Mouse (Mus musculus): ENCODE data around the gene Dock8. TPM values are rescaled to one million over a fixed set of nuclear protein-coding genes. Genes with fewer than 3 reads are reported as not detected.

Gene Dock8
- total and polyA plus RNA-seq, 3 experiments: 16.1 to 30.1 TPM; not detected in 1

DNA sequence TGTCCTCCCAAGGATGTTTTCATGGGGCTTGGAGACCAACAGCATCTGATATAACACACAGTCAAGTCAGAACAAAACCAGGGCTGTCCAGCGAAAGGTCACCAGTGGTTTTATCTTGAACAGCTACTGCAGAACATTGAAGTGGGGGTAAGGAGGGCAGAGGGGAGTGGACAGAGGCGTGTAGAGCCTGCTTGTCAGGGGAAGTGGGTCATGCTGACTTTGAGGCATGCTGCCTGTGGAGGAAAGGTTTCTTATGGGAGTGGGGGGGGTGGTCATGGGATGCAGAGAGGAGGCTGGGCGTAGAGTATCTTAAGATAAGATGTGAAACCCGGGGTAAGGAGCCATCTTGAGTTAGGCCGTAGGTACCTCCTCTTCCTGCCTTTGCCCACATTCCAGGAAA lies 37.5 kb downstream of the Dock8 start:
- Histone ChIP-seq H3K27ac (ENCODE audit: control insufficient read depth, low read depth, low read length) (no peak overlapping the region), H3K9me3 (replicated peaks; ENCODE audit: insufficient read depth, low read length) (no peaks in the 10 kb centered on the region), H3K27me3 (ENCODE audit: control insufficient read depth in 1 of 2, insufficient read depth in 2 of 2, low read length in 2 of 2) (no peaks in the 10 kb centered on the region), H3K79me2 (ENCODE audit: control insufficient read depth, insufficient read depth, low read length, poor library complexity) (no peaks in the 10 kb centered on the region), H3K36me3 (ENCODE audit: control insufficient read depth in 1 of 2, insufficient read depth in 2 of 2, low read length in 2 of 2) (no peaks in the 10 kb centered on the region), H3K4me3 (ENCODE audit: control insufficient read depth in 1 of 2, insufficient read depth in 1 of 2, low read depth in 2 of 2, low read length in 2 of 2) (no peak overlapping the region), H3K4me1 (ENCODE audit: control insufficient read depth in 1 of 2, insufficient read depth in 2 of 2, low read length in 2 of 2) (no peaks in the 10 kb centered on the region), H3K9ac (ENCODE audit: control insufficient read depth, low read depth, low read length, poor library complexity, severe bottlenecking) (no peak overlapping the region)
- no peak for TF ChIP-seq SMC3 (IDR thresholded peaks at IDR 0.05; ENCODE audit: low read depth, low read length)
- no peak for TF ChIP-seq CHD2 (IDR thresholded peaks at IDR 0.05; ENCODE audit: low read length)
- TF ChIP-seq ZMIZ1 (IDR thresholded peaks at IDR 0.05; ENCODE audit: low read depth, low read length): no peak
- no peak for TF ChIP-seq MXI1 (IDR thresholded peaks at IDR 0.05; ENCODE audit: low read depth, low read length)
- no peak for TF ChIP-seq CTCF (IDR thresholded peaks at IDR 0.05 in 2 of 3, conservative IDR thresholded peaks at IDR 0.05 in 1 of 3; ENCODE audit: control insufficient read depth in 1 of 3, insufficient read depth in 1 of 3, low read depth in 2 of 3, low read length in 3 of 3, poor library complexity in 1 of 3, severe bottlenecking in 1 of 3)
- TF ChIP-seq CHD1 (IDR thresholded peaks at IDR 0.05; ENCODE audit: low read depth, low read length): no peak
- no peak for TF ChIP-seq GATA1 (IDR thresholded peaks at IDR 0.05; ENCODE audit: low read depth, low read length)
- no peak for TF ChIP-seq NELFE (IDR thresholded peaks at IDR 0.05; ENCODE audit: low read depth, low read length)
- TF ChIP-seq MYC (IDR thresholded peaks at IDR 0.05; ENCODE audit: low read depth, low read length): no peak
- DNase-seq (ENCODE audit: low read depth, low spot score): no peak

DNA sequence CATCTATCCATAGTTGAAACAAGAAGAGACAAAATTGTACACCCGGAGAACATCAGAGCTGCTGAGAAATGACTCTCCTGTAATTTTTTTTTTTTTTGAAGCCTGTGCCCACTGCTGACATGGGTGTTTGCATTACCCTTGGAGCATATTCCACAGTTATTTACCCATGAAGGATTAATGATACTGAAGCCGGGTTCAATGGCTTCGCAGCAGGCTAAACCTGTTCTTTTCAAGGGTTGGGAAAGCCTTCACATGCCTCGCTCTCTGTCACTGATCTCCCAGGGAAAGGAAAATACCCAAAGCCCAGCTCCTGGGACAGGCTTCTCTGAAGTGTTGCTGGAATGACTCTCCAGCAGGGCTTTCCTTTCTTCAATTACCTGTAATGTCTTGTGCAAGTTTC lies 37.9 kb downstream of the Dock8 start:
- Histone ChIP-seq H3K4me3 (ENCODE audit: control insufficient read depth in 1 of 2, insufficient read depth in 1 of 2, low read depth in 2 of 2, low read length in 2 of 2) (no peak overlapping the region), H3K9me3 (replicated peaks; ENCODE audit: insufficient read depth, low read length) (no peaks in the 10 kb centered on the region), H3K36me3 (ENCODE audit: control insufficient read depth in 1 of 2, insufficient read depth in 2 of 2, low read length in 2 of 2) (no peaks in the 10 kb centered on the region), H3K4me1 (ENCODE audit: control insufficient read depth in 1 of 2, insufficient read depth in 2 of 2, low read length in 2 of 2) (no peaks in the 10 kb centered on the region), H3K27ac (ENCODE audit: control insufficient read depth, low read depth, low read length) (no peak overlapping the region), H3K9ac (ENCODE audit: control insufficient read depth, low read depth, low read length, poor library complexity, severe bottlenecking) (no peak overlapping the region), H3K79me2 (ENCODE audit: control insufficient read depth, insufficient read depth, low read length, poor library complexity) (no peaks in the 10 kb centered on the region), H3K27me3 (ENCODE audit: control insufficient read depth in 1 of 2, insufficient read depth in 2 of 2, low read length in 2 of 2) (no peaks in the 10 kb centered on the region)
- no peak for TF ChIP-seq CHD1 (IDR thresholded peaks at IDR 0.05; ENCODE audit: low read depth, low read length)
- no peak for DNase-seq (ENCODE audit: low read depth, low spot score)

DNA sequence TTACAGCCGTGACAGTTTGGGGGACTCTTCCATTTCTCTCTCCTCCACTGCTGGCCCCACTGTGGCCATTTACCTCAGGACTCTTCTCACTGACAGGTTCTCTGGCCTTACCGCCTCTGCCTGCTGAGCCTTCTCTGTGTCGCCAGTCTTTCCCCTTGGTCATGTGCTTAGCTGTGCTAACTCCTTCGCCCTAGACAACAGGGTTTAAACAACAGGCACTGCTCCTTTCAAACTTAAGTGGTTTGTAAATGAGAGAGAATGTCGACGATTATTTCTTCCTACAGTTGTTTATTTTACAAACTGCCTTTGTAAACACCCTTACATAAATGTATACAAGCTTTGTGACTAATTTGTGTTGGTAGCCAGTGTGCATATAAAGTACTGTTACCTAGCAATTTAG lies 39.0 kb downstream of the Dock8 start:
- no peaks in the 10 kb centered on the region for H3K27me3 ChIP-seq (ENCODE audit: control insufficient read depth in 1 of 2, insufficient read depth in 2 of 2, low read length in 2 of 2)
- H3K4me3 ChIP-seq (ENCODE audit: control insufficient read depth in 1 of 2, insufficient read depth in 1 of 2, low read depth in 2 of 2, low read length in 2 of 2): no peak overlapping the region

More for the DNA sequence above, 39.0 kb downstream of the Dock8 start:
- DNase-seq (ENCODE audit: low read depth, low spot score): no peak
- H3K9me3 ChIP-seq (replicated peaks; ENCODE audit: insufficient read depth, low read length): no peaks in the 10 kb centered on the region
- H3K27ac ChIP-seq (ENCODE audit: control insufficient read depth, low read depth, low read length): no peak overlapping the region
- H3K36me3 ChIP-seq (ENCODE audit: control insufficient read depth in 1 of 2, insufficient read depth in 2 of 2, low read length in 2 of 2): no peaks in the 10 kb centered on the region
- H3K4me1 ChIP-seq (ENCODE audit: control insufficient read depth in 1 of 2, insufficient read depth in 2 of 2, low read length in 2 of 2): peaks cover 0 to under 1% of the 10 kb centered on the region in 2 experiments; a peak in 2 of 4 replicates
- TF ChIP-seq TBP (IDR thresholded peaks at IDR 0.05; ENCODE audit: low read depth, low read length): no peak
- no peak for TF ChIP-seq RCOR1 (IDR thresholded peaks at IDR 0.05; ENCODE audit: low read depth, low read length)
- TF ChIP-seq GABPA (IDR thresholded peaks at IDR 0.05; ENCODE audit: low read depth, low read length): no peak
- TF ChIP-seq POLR2AphosphoS5 (IDR thresholded peaks at IDR 0.05; ENCODE audit: borderline replicate concordance, low read depth, low read length): no peak
- H3K79me2 ChIP-seq (ENCODE audit: control insufficient read depth, insufficient read depth, low read length, poor library complexity): no peaks in the 10 kb centered on the region
- H3K9ac ChIP-seq (ENCODE audit: control insufficient read depth, low read depth, low read length, poor library complexity, severe bottlenecking): no peak overlapping the region

Measured in MEL (cell line).